Mouse (Mus musculus) liver, adult 2 months (tissue): ENCODE measurements around the gene Hoxd4. TPM values are rescaled to one million over a fixed set of nuclear protein-coding genes. Genes with fewer than 3 reads are reported as not detected.

ENCODE experiments used
- DNase-seq: peaks from one replicate; pipeline ENCODE4 v3.0.0-alpha.2; 2011; ENCODE audit warnings: low read depth, low spot score; ENCODE audit errors: extremely low read depth
- H3K27ac ChIP-seq: fragments of 200-500 bp; replicated peaks from 2 replicates; pipeline ENCODE4 v1.5.1; 2012; ENCODE audit warnings: low read depth, mild to moderate bottlenecking, control low read depth, inconsistent platforms, low read length; ENCODE audit not compliant: insufficient read depth
- H3K27me3 ChIP-seq: fragments of 200-500 bp; 2 replicates; pipeline ENCODE4 v1.6.1; 2012; ENCODE audit warnings: mild to moderate bottlenecking, moderate library complexity, low read length, inconsistent platforms; ENCODE audit not compliant: control insufficient read depth, insufficient read depth
- H3K36me3 ChIP-seq: fragments of 200-500 bp; 2 replicates; pipeline ENCODE4 v1.6.1; 2012; ENCODE audit warnings: low read length, inconsistent platforms; ENCODE audit not compliant: control insufficient read depth, insufficient read depth
- H3K4me1 ChIP-seq: fragments of 200-500 bp; 2 replicates; pipeline ENCODE4 v1.6.1; 2011; ENCODE audit warnings: low read length; ENCODE audit not compliant: control insufficient read depth, insufficient read depth
- H3K4me3 ChIP-seq: fragments of 200-500 bp; 2 replicates; pipeline ENCODE4 v1.5.1; 2011; ENCODE audit warnings: low read depth, mild to moderate bottlenecking, control low read depth, low read length, moderate library complexity; ENCODE audit not compliant: insufficient read depth
- H3K79me2 ChIP-seq: fragments of 200-500 bp; 2 replicates; pipeline ENCODE4 v1.6.1; 2012; ENCODE audit warnings: inconsistent platforms, mild to moderate bottlenecking, low read length, moderate library complexity; ENCODE audit not compliant: control insufficient read depth, insufficient read depth
- H3K9ac ChIP-seq: fragments of 200-500 bp; 2 replicates; pipeline ENCODE4 v1.6.1; 2012; ENCODE audit warnings: low read depth, mild to moderate bottlenecking, control low read depth, inconsistent platforms, low read length
- CTCF ChIP-seq: fragments of 200-500 bp; IDR thresholded peaks from 2 replicates; pipeline ENCODE4 v1.5.1; 2011; ENCODE audit warnings: low read depth, low read length, control low read depth
- POLR2A ChIP-seq: fragments of 200-500 bp; IDR thresholded peaks from 2 replicates; pipeline ENCODE4 v1.6.1; 2011; ENCODE audit warnings: low read length, control low read depth; ENCODE audit not compliant: insufficient read depth; ENCODE audit errors: extremely low read depth
- WGBS: fragments of 180-500 bp; shearing (Covaris S2); methylation state at CpG from one replicate; pipeline ENCODE4 v1.1.7; 2018; 5-methylcytosine and 5-hydroxymethylcytosine counted together
- polyA plus RNA-seq: library from polyadenylated mRNA; depleted of rRNA; stranded (reverse); fragments of >200 nt; gene quantifications from 2 replicates; pipeline ENCODE4 v1.2.3, GENCODE M21; 2012
- total RNA-seq: library from RNA; depleted of rRNA; stranded (reverse); fragments of >200 nt; gene quantifications from 2 replicates; pipeline ENCODE4 v1.2.3, GENCODE M21; 2014

Gene Hoxd4
- total and polyA plus RNA-seq, 2 experiments, result 0.05 to 0.09 TPM

DNA sequence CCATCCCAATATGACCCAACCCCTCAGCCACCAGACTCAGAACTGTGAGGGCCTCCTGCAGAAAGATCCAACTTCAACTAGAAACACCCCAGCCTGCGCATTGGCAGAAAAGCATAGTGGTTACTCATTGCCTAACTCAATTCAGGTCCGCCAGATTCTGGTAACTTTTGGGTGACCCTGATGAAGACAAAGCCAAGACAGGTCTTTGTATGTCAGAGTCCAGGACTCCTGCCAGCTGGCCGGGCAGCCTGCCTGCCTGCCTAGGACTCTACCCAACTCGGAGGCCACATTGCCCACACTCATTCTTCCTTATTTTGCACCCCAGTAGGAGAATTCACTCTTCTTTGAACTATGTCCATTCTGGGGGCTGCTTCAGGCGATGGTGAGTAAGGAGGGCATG is 14.8 kb downstream of the Hoxd4 start, which contains the start of gene Gm28230:
Gm28230 (plus strand) TSS at position 178 of the 400 bp plus-strand sequence.
- Histone ChIP-seq H3K27me3 (peaks cover 27% of the 10 kb centered on the region), H3K27ac (no peak within 1 kb of the TSS), H3K9ac (no peak within 1 kb of the TSS), H3K4me1 (peaks cover 2% of the 10 kb centered on the region; the same call in 1 of the 2 replicates), H3K79me2 (no peaks in the 10 kb centered on the region), H3K36me3 (no peaks in the 10 kb centered on the region), H3K4me3 (no peak within 1 kb of the TSS; the same call in 1 of the 2 replicates)
- TF ChIP-seq CTCF, result no peak
- no peak for TF ChIP-seq POLR2A
- WGBS, result 14% methylated on average over 5 of the region's 5 CpGs
- DNase-seq, result peak; percentile 86

- H3K27me3 ChIP-seq, result peaks cover 27% of the 10 kb centered on the region
- no peak for DNase-seq
- H3K4me3 ChIP-seq, result no peak overlapping the region; the same call in 1 of the 2 replicates
- no peaks in the 10 kb centered on the region for H3K36me3 ChIP-seq
- 4% methylated on average over 43 of the region's 43 CpGs for WGBS
- H3K4me1 ChIP-seq, result peaks cover 2% of the 10 kb centered on the region; the same call in 1 of the 2 replicates
- no peak overlapping the region for H3K27ac ChIP-seq
- TF ChIP-seq CTCF (no peak), POLR2A (no peak)
- no peak overlapping the region for H3K9ac ChIP-seq
- no peaks in the 10 kb centered on the region for H3K79me2 ChIP-seq
Measured at GRCm38 (mm10) chr2:74726973-74727639, 15.4 kb downstream of the Hoxd4 start.

DNA sequence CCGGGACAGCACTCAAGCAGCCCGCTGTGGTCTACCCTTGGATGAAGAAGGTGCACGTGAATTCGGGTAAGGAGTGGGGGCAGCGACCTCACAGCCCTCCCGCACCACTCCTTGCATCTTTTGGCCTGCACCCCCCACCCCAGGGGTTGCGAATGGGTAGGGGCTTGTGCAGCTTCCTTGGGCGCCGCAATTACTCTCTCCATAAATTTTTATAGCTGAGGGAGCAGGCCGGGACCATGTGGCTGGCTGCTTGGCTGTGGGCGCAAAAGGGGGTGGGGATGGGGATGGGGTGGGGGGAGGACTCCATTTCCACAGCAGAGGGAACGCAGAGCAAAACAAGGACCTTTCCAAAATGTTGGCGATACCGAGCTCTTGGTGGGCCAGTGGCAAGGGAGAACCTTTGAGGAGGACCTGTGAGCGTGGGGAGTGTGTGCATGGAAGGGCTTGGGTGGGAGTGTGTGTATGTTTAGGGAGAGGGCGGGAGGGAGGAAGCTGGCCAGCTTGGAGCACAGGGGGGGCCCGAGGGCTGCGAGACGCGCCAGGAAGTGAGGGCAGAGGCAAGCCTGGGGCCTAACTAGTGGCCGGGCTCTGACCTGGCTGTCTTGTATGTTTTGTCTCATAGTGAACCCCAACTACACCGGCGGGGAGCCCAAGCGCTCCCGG is 16.0 kb downstream of the Hoxd4 start:
- TF ChIP-seq POLR2A, result no peak
- TF ChIP-seq CTCF, result no peak
- no peak overlapping the region for H3K27ac ChIP-seq
- no peak overlapping the region for H3K9ac ChIP-seq
- no peak overlapping the region for H3K4me3 ChIP-seq
- peaks cover 30% of the 10 kb centered on the region for H3K27me3 ChIP-seq
- no peak for DNase-seq
- H3K36me3 ChIP-seq, result no peaks in the 10 kb centered on the region
- H3K79me2 ChIP-seq, result no peaks in the 10 kb centered on the region
- 9% methylated on average over 25 of the region's 25 CpGs for WGBS
- peaks cover 2% of the 10 kb centered on the region; the same call in 1 of the 2 replicates for H3K4me1 ChIP-seq

DNA sequence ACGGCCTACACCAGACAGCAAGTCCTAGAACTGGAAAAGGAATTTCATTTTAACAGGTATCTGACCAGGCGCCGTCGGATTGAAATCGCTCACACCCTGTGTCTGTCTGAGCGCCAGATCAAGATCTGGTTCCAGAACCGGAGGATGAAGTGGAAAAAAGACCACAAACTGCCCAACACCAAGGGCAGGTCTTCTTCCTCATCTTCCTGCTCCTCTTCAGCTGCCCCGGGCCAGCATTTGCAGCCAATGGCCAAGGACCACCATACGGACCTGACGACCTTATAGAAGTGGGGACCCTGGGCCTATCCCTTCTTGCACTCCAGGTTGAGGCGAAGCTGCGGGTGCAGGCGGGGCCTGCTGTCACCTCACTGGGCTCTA is 16.6 kb downstream of the Hoxd4 start:
- 16% methylated on average over 13 of the region's 13 CpGs for WGBS
- H3K9ac ChIP-seq, result no peak overlapping the region
- no peak overlapping the region for H3K4me3 ChIP-seq
- DNase-seq, result no peak
- no peak overlapping the region for H3K27ac ChIP-seq
- no peaks in the 10 kb centered on the region for H3K79me2 ChIP-seq
- H3K4me1 ChIP-seq, result peaks cover 2% of the 10 kb centered on the region; the same call in 1 of the 2 replicates
- peaks cover 29% of the 10 kb centered on the region for H3K27me3 ChIP-seq
- TF ChIP-seq POLR2A (no peak), CTCF (no peak)
- H3K36me3 ChIP-seq, result no peaks in the 10 kb centered on the region

DNA sequence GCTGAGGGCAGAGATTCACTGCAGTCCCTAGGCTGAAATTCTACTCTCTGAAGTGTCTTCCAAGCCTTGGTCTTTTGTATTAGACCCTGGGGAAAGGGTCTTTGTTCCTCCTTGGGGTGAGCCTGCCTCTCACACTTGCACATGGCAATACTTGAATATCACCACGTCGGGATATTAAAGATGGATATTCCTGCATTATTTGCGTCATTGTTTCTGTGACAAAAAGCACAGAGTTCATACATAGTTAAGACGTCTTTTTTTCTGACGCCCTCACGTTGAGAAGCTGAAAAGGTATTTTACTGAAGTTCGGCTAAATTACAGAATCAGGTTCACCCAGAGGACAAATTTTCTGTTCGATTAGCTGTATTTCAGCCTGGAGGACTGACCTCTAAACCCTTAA is 18.6 kb downstream of the Hoxd4 start:
- WGBS, result 12% methylated on average over 8 of the region's 8 CpGs
- Histone ChIP-seq H3K36me3 (no peaks in the 10 kb centered on the region), H3K79me2 (no peaks in the 10 kb centered on the region), H3K27me3 (peaks cover 29% of the 10 kb centered on the region), H3K9ac (no peak overlapping the region), H3K4me1 (peaks cover 2% of the 10 kb centered on the region; the same call in 1 of the 2 replicates), H3K4me3 (no peak overlapping the region), H3K27ac (no peak overlapping the region)
- TF ChIP-seq POLR2A (no peak), CTCF (no peak)
- DNase-seq, result peak; percentile 76

GRCm38 (mm10) chr2:74731055-74731454 is 19.3 kb downstream of the Hoxd4 start:
- TF ChIP-seq POLR2A, result no peak
- no peak for TF ChIP-seq CTCF
- no peak overlapping the region for H3K4me3 ChIP-seq
- no peak for DNase-seq

More at GRCm38 (mm10) chr2:74731055-74731454, 19.3 kb downstream of the Hoxd4 start:
- Histone ChIP-seq H3K4me1 (peaks cover 2% of the 10 kb centered on the region; the same call in 1 of the 2 replicates), H3K27me3 (peaks cover 34% of the 10 kb centered on the region), H3K27ac (no peak overlapping the region), H3K9ac (no peak overlapping the region), H3K36me3 (no peaks in the 10 kb centered on the region), H3K79me2 (no peaks in the 10 kb centered on the region)
